Mouse (Mus musculus) C2C12 (cell line): ENCODE measurements around the gene Ly6g5c. TPM values are rescaled to one million over a fixed set of nuclear protein-coding genes. Genes with fewer than 3 reads are reported as not detected.
A peak's percentile ranks its signal among the peaks of the same experiment; 100 is the strongest.

Experiments used
- H3K27me3 ChIP-seq: one replicate; pipeline ENCODE4 v1.6.1; 2011; ENCODE audit not compliant: control insufficient read depth, insufficient read depth, insufficient read length
- H3K36me3 ChIP-seq: one replicate; pipeline ENCODE4 v1.6.1; 2011; ENCODE audit not compliant: control insufficient read depth, insufficient read depth
- H3K4me3 ChIP-seq: one replicate; pipeline ENCODE4 v1.5.1; 2011; ENCODE audit warnings: mild to moderate bottlenecking, control low read depth; ENCODE audit not compliant: poor library complexity, insufficient read depth, severe bottlenecking
- H3K79me2 ChIP-seq: one replicate; pipeline ENCODE4 v1.6.1; 2011; ENCODE audit not compliant: control insufficient read depth, insufficient read depth
- H3K79me3 ChIP-seq: one replicate; pipeline ENCODE4 v1.6.1; 2011; ENCODE audit warnings: low read depth, control low read depth
- H3ac ChIP-seq: one replicate; pipeline ENCODE3; 2011; ENCODE audit warnings: low read depth; ENCODE audit not compliant: control insufficient read depth, insufficient read length
- CEBPB ChIP-seq: IDR thresholded peaks from one replicate; pipeline ENCODE4 v1.6.1; 2011; ENCODE audit warnings: low read depth, mild to moderate bottlenecking, control low read depth, moderate library complexity
- CTCF ChIP-seq: IDR thresholded peaks from one replicate; pipeline ENCODE4 v1.5.1; 2011; ENCODE audit not compliant: control insufficient read depth, insufficient read depth, insufficient read length
- FOSL1 ChIP-seq: IDR thresholded peaks from one replicate; pipeline ENCODE4 v1.8.0; 2011; ENCODE audit warnings: mild to moderate bottlenecking, low read length; ENCODE audit not compliant: poor library complexity, insufficient read depth, severe bottlenecking
- MAX ChIP-seq: IDR thresholded peaks from one replicate; pipeline ENCODE4 v1.6.1; 2011; ENCODE audit warnings: mild to moderate bottlenecking, control low read depth
- MYOD1 ChIP-seq: IDR thresholded peaks from one replicate; pipeline ENCODE4 v1.6.1; 2011; ENCODE audit warnings: low read depth; ENCODE audit not compliant: control insufficient read depth, insufficient read length
- MYOG ChIP-seq: IDR thresholded peaks from one replicate; pipeline ENCODE4 v1.6.1; 2011; ENCODE audit not compliant: control insufficient read depth, insufficient read length; ENCODE audit errors: extremely low read depth
- USF1 ChIP-seq: IDR thresholded peaks from one replicate; pipeline ENCODE4 v1.6.1; 2011; ENCODE audit warnings: low read depth, mild to moderate bottlenecking, control low read depth, moderate library complexity
- polyA plus RNA-seq: library from polyadenylated mRNA; unstranded; fragments of >200 nt; fragmentation: generic; extraction: Trizol; gene quantifications from one replicate; pipeline ENCODE4 v1.2.1, GENCODE M21; 2012; ENCODE audit warnings: missing spikeins

Gene Ly6g5c
- polyA plus RNA-seq, 1 experiment, result not detected

DNA sequence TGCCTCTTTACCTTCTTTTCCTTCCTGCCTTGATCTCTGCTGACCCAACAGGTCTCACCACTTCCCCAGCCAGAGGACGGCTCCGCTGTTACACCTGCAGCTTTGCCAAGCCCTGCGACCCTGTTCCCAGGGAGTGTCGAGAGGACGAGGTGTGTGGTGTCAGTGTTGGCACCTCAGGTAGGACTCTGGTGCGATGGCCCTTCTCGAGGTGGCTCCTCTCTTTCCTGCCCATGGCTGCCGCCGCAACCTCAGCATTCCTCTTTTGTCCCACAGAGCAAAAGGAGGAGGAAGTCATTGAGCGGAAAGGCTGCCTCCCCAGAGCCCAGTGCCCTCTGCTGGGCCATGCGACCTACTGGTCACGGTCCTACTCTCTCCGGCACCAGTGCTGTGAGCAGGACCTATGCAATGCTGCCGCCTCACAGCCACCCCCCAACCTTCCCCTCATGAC is 30.3 kb upstream of the Ly6g5c start, which contains the start of gene Ly6g6d:
Ly6g6d (minus strand) TSS at position 280 of the 448 bp plus-strand sequence.
- H3K36me3 ChIP-seq, result no peaks in the 10 kb centered on the region
- H3K27me3 ChIP-seq, result peaks cover 19% of the 10 kb centered on the region
- H3ac ChIP-seq, result peak within 1 kb of the TSS; percentile 42
- H3K4me3 ChIP-seq, result peak within 1 kb of the TSS; percentile 11
- H3K79me3 ChIP-seq, result no peaks in the 10 kb centered on the region
- no peak for TF ChIP-seq MYOG
- peak; percentile 43 for TF ChIP-seq CTCF
- H3K79me2 ChIP-seq, result no peaks in the 10 kb centered on the region

GRCm38 (mm10) chr17:35079778-35080177 is 28.3 kb upstream of the Ly6g5c start:
- Histone ChIP-seq H3K79me3 (no peaks in the 10 kb centered on the region), H3K79me2 (no peaks in the 10 kb centered on the region)

GRCm38 (mm10) chr17:35080248-35080647 is 27.8 kb upstream of the Ly6g5c start:
- no peak for TF ChIP-seq USF1
- no peak for TF ChIP-seq CEBPB
- no peak for TF ChIP-seq FOSL1
- no peak for TF ChIP-seq CTCF
- no peak for TF ChIP-seq MYOG
- TF ChIP-seq MAX, result no peak
- TF ChIP-seq MYOD1, result no peak
- Histone ChIP-seq H3ac (no peak overlapping the region), H3K27me3 (peaks cover 23% of the 10 kb centered on the region), H3K79me3 (no peaks in the 10 kb centered on the region), H3K4me3 (no peak overlapping the region), H3K36me3 (no peaks in the 10 kb centered on the region), H3K79me2 (no peaks in the 10 kb centered on the region)

More at GRCm38 (mm10) chr17:35079778-35080177, 28.3 kb upstream of the Ly6g5c start:
- H3K36me3 ChIP-seq, result no peaks in the 10 kb centered on the region
- H3ac ChIP-seq, result no peak overlapping the region
- no peak overlapping the region for H3K4me3 ChIP-seq
- TF ChIP-seq CTCF (no peak), USF1 (no peak), MYOD1 (no peak), FOSL1 (no peak), MAX (no peak), MYOG (no peak), CEBPB (no peak)
- H3K27me3 ChIP-seq, result peaks cover 23% of the 10 kb centered on the region

GRCm38 (mm10) chr17:35080710-35081109 is 27.4 kb upstream of the Ly6g5c start:
- no peak overlapping the region for H3ac ChIP-seq
- H3K79me3 ChIP-seq, result no peaks in the 10 kb centered on the region
- H3K4me3 ChIP-seq, result no peak overlapping the region
- no peaks in the 10 kb centered on the region for H3K79me2 ChIP-seq
- no peaks in the 10 kb centered on the region for H3K36me3 ChIP-seq
- peaks cover 23% of the 10 kb centered on the region for H3K27me3 ChIP-seq
- TF ChIP-seq MAX (no peak), CTCF (no peak), MYOG (no peak), MYOD1 (no peak), CEBPB (no peak), FOSL1 (no peak), USF1 (no peak)

DNA sequence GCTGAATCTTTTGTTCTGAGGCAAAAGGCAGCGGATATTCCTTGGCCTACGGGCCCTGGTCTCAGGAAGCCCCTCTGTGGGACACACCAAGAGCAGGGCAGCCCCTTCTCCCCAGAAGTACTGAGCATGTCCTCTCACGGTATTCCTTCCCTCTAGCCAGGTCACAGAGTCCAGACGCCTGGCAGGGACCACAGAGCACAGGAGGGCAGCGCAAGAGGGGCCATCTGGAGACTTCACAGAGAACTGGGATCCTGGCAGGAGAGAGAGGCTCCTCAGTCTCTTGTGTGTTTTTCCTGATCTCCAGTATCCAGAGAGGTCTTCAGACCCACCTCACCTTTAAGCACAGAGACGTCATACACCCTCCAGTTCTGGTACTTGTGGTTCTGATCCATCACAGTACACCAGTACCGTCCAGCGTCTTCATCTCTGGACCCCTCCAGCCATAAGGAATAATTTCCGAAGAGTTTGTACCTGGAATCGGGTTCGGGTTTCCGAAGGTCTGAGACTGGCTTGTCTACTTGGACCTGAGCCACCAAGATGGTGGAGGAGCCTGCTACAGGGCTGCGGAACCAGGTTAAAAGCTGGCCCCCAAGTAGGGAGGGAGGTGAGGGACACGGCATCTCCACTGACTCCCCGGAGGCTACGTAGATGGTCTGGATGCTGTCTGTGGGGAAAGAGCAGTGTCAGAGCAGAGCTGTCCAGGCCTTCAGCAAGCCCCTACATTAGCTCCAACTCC is 25.1 kb upstream of the Ly6g5c start:
- Histone ChIP-seq H3K27me3 (peaks cover 11% of the 10 kb centered on the region), H3K4me3 (no peak overlapping the region), H3K36me3 (no peaks in the 10 kb centered on the region), H3ac (no peak overlapping the region), H3K79me2 (no peaks in the 10 kb centered on the region), H3K79me3 (no peaks in the 10 kb centered on the region)
- TF ChIP-seq USF1, result no peak
- TF ChIP-seq MYOG, result no peak
- TF ChIP-seq CEBPB, result no peak
- TF ChIP-seq MYOD1, result no peak
- TF ChIP-seq CTCF, result no peak

DNA sequence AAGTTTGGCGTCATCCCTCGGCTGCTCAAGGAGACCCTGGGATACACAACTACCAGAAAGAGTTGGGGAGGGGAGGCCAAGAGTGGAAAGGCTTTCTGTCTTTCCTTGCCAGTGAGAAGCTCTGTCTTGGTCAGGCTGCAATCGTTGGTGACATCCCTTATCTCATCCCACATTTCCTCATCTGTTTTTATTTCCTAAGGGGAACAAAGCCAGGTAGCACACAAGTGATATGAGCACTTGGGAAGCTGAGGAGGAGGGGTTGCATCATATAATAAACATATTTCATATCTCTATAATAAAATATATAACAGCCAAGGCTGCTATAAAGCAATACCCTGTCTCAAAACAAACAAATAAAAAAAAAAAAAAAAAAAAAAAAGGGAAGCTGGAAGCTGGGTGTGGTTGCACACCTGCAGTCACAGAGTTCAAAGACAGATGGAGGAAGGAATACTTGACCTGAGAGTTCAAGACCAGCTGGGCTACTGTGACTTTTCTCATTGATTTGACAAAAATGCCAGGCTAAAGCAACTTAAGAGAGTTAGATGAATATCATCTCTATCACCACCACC is 24.1 kb upstream of the Ly6g5c start:
- no peak for TF ChIP-seq CEBPB
- no peak for TF ChIP-seq FOSL1
- no peak for TF ChIP-seq USF1
- Histone ChIP-seq H3K79me2 (no peaks in the 10 kb centered on the region), H3K36me3 (no peaks in the 10 kb centered on the region), H3K4me3 (no peak overlapping the region), H3K27me3 (peaks cover 8% of the 10 kb centered on the region), H3K79me3 (no peaks in the 10 kb centered on the region), H3ac (no peak overlapping the region)
